Mouse (Mus musculus): Measurements from ENCODE around the gene Stard13. TPM values are rescaled to one million over a fixed set of nuclear protein-coding genes. Genes with fewer than 3 reads are reported as not detected.

The Stard13 gene
- polyA plus RNA-seq, 1 experiment: 7.1 TPM

DNA sequence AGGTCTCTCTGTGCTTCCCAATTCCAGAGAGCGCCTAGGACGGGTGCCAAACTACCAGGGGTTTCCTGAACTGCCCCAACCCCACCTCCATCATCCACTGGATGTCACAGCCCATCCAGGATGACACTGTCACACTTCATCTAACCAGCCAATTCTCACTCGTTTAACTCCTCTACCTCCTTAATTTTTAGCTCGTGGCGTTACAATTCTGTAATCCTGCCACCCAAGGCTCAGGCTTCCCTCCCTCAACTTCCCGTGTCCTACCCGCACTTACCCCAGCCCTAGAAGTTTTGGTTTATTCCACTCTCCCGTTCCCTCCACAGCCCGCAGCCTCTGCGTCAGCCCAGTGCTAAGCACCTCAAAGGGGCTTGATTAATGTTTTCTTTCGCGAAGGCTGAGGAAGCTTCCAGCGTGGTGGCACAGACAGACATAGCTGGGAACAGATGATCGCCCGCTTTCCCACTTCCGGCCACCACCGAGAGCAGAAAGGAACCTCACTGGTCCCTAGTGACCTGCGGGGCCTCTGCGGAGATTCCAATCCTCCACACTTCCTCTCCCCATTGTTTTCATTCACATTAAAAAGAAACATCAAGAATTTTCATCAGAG, 125.2 kb downstream of the Stard13 start:
- Histone ChIP-seq H3K4me3 (ENCODE audit: low read depth, low read length) (no peak overlapping the region), H3K27me3 (ENCODE audit: control insufficient read depth, insufficient read depth, low read length, poor library complexity, severe bottlenecking) (no peaks in the 10 kb centered on the region), H3K27ac (ENCODE audit: insufficient read depth, low read length) (no peak overlapping the region), H3K9ac (ENCODE audit: low read depth, poor library complexity, severe bottlenecking) (no peak overlapping the region), H3K9me3 (replicated peaks; ENCODE audit: control insufficient read depth, insufficient read depth, low read length, poor library complexity, severe bottlenecking) (no peaks in the 10 kb centered on the region), H3K4me1 (ENCODE audit: control insufficient read depth, insufficient read depth, low read length) (no peaks in the 10 kb centered on the region), H3K36me3 (ENCODE audit: control insufficient read depth, insufficient read depth, low read length, poor library complexity, severe bottlenecking) (no peaks in the 10 kb centered on the region)
- no peak for TF ChIP-seq EP300 (IDR thresholded peaks at IDR 0.05; ENCODE audit: insufficient read depth, low read depth, low read length)
- TF ChIP-seq POLR2A (IDR thresholded peaks at IDR 0.05; ENCODE audit: insufficient read depth, low read length): no peak
- TF ChIP-seq CTCF (IDR thresholded peaks at IDR 0.05; ENCODE audit: low read depth, low read length): no peak

DNA sequence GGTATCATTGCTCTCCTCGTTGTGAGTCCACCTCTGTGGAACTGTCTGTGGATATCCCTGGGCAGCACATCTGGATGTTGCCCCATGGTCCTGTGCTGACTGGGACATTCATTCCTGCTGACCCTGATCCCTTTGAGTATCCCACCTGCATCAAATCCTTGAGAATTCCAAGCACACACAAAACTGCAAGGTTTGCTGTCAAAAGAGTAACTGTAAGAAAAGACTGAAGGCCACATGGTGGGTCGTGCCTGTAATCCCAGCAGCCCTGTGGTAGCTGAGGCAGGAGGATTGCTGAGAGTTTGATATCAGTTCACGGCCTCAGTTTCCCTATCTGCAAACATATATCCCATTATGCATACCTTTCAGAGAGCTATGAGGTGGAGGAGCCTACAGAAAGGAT, 126.8 kb downstream of the Stard13 start:
- H3K27ac ChIP-seq (ENCODE audit: insufficient read depth, low read length): no peak overlapping the region
- TF ChIP-seq EP300 (IDR thresholded peaks at IDR 0.05; ENCODE audit: insufficient read depth, low read depth, low read length) (no peak), POLR2A (IDR thresholded peaks at IDR 0.05; ENCODE audit: insufficient read depth, low read length) (no peak), CTCF (IDR thresholded peaks at IDR 0.05; ENCODE audit: low read depth, low read length) (no peak)
- no peak overlapping the region for H3K4me3 ChIP-seq (ENCODE audit: low read depth, low read length)
- no peaks in the 10 kb centered on the region for H3K27me3 ChIP-seq (ENCODE audit: control insufficient read depth, insufficient read depth, low read length, poor library complexity, severe bottlenecking)
- no peaks in the 10 kb centered on the region for H3K4me1 ChIP-seq (ENCODE audit: control insufficient read depth, insufficient read depth, low read length)
- no peak overlapping the region for H3K9ac ChIP-seq (ENCODE audit: low read depth, poor library complexity, severe bottlenecking)
- H3K36me3 ChIP-seq (ENCODE audit: control insufficient read depth, insufficient read depth, low read length, poor library complexity, severe bottlenecking): no peaks in the 10 kb centered on the region
- no peaks in the 10 kb centered on the region for H3K9me3 ChIP-seq (replicated peaks; ENCODE audit: control insufficient read depth, insufficient read depth, low read length, poor library complexity, severe bottlenecking)

DNA sequence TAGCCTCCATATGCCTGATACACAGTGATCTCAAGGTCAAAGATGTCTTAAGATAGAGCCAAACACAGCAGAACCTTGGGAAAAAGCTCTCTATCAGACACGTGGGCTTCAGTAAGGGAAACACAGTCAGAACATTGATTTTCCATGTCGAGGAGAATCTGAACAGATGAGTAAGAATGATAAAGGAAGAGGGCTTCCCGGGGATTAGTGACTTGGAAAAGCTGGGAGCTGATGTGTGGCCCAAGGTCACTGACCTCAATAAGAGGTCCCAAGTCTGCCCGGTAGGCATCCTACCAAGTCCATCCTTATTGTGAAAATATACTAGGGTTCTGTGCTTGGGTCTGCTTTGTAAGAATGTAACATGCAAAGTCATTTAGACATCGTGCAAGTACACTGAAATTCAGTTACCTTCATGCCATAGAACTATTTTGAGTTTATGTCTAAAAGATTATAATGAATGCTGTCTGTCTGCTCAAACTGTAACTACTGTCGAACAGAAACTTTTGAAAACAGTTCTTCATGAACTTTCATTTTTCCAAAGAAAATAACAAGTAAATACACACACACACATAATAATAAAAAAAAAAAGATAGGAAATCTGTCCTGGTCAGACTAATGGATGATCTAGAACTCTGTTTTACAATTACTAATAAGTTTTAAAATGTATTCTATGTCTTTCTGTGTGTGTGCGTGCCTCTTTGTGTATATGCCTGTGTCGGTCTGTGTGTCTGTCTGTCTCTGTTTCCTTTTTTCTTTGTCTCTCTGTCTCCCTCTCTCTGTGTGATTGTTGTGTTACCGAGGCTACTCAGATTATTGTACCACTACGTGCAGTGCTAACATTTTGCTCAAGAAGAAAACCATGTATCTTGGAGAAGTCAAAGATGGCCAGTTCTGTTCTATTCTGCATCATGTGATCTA, 128.3 kb downstream of the Stard13 start:
- no peaks in the 10 kb centered on the region for H3K9me3 ChIP-seq (replicated peaks; ENCODE audit: control insufficient read depth, insufficient read depth, low read length, poor library complexity, severe bottlenecking)
- TF ChIP-seq EP300 (IDR thresholded peaks at IDR 0.05; ENCODE audit: insufficient read depth, low read depth, low read length): no peak
- TF ChIP-seq CTCF (IDR thresholded peaks at IDR 0.05; ENCODE audit: low read depth, low read length): no peak
- TF ChIP-seq POLR2A (IDR thresholded peaks at IDR 0.05; ENCODE audit: insufficient read depth, low read length): no peak

DNA sequence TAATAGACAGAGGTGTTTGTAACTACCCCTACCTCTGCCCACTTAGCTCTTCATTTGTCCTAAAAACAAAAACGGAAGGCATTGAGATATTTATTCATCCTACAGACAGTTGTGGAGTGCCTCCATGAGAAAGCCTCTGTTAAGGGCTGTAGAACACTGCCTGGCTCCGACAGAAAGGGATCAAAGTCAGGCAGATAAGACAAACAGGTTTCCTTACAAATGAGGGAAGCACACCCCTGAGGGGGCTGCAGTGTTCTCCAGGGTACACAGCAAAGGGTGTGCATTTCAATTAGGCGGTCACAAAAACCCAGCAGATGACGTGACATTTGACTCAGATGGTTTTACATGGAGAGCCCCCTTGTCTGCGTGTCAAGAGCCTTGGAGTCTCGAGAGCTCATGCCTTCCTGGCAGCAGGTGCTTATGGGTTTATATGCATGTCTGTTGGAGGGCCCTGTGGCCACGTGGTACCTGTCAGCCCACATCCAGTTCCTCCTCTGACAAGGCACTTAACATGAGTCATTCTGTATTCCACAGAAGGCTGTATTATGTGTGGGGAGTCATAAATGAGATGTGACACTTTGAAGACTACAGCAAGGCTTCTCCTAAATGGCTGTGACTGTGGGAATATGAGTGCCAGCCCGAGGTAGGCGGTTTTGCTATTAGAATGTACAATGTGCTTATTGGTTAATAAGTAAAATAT, 129.1 kb downstream of the Stard13 start:
- Histone ChIP-seq H3K4me3 (ENCODE audit: low read depth, low read length) (no peak overlapping the region), H3K4me1 (ENCODE audit: control insufficient read depth, insufficient read depth, low read length) (no peaks in the 10 kb centered on the region), H3K9me3 (replicated peaks; ENCODE audit: control insufficient read depth, insufficient read depth, low read length, poor library complexity, severe bottlenecking) (no peaks in the 10 kb centered on the region), H3K36me3 (ENCODE audit: control insufficient read depth, insufficient read depth, low read length, poor library complexity, severe bottlenecking) (no peaks in the 10 kb centered on the region), H3K27me3 (ENCODE audit: control insufficient read depth, insufficient read depth, low read length, poor library complexity, severe bottlenecking) (no peaks in the 10 kb centered on the region), H3K27ac (ENCODE audit: insufficient read depth, low read length) (no peak overlapping the region), H3K9ac (ENCODE audit: low read depth, poor library complexity, severe bottlenecking) (no peak overlapping the region)
- no peak for TF ChIP-seq POLR2A (IDR thresholded peaks at IDR 0.05; ENCODE audit: insufficient read depth, low read length)
- no peak for TF ChIP-seq EP300 (IDR thresholded peaks at IDR 0.05; ENCODE audit: insufficient read depth, low read depth, low read length)
- no peak for TF ChIP-seq CTCF (IDR thresholded peaks at IDR 0.05; ENCODE audit: low read depth, low read length)

More for the DNA sequence above, 128.3 kb downstream of the Stard13 start:
- Histone ChIP-seq H3K27ac (ENCODE audit: insufficient read depth, low read length) (no peak overlapping the region), H3K27me3 (ENCODE audit: control insufficient read depth, insufficient read depth, low read length, poor library complexity, severe bottlenecking) (no peaks in the 10 kb centered on the region), H3K36me3 (ENCODE audit: control insufficient read depth, insufficient read depth, low read length, poor library complexity, severe bottlenecking) (no peaks in the 10 kb centered on the region), H3K4me1 (ENCODE audit: control insufficient read depth, insufficient read depth, low read length) (no peaks in the 10 kb centered on the region), H3K4me3 (ENCODE audit: low read depth, low read length) (no peak overlapping the region), H3K9ac (ENCODE audit: low read depth, poor library complexity, severe bottlenecking) (no peak overlapping the region)

DNA sequence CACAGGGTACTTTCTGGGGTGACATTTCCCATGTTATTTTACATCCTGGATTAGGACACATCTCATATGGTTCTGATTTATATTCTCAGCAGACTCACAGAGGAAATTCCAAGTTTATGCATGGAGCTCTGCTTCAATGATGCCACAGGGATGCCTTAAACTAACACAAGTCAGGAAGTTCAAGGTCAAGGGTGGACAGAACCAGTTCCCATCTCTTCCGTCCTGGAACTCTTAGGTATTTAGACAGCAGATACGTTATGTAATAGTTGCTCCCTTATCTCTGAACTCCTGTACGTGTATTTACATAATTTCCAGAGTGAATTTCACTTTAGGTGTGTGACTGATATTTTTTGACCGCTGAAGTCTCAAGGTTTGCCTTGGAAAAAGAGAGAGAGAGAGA, 130.4 kb downstream of the Stard13 start:
- no peak overlapping the region for H3K9ac ChIP-seq (ENCODE audit: low read depth, poor library complexity, severe bottlenecking)
- no peaks in the 10 kb centered on the region for H3K4me1 ChIP-seq (ENCODE audit: control insufficient read depth, insufficient read depth, low read length)
- no peak for TF ChIP-seq CTCF (IDR thresholded peaks at IDR 0.05; ENCODE audit: low read depth, low read length)
- no peak for TF ChIP-seq EP300 (IDR thresholded peaks at IDR 0.05; ENCODE audit: insufficient read depth, low read depth, low read length)
- TF ChIP-seq POLR2A (IDR thresholded peaks at IDR 0.05; ENCODE audit: insufficient read depth, low read length): no peak
- H3K36me3 ChIP-seq (ENCODE audit: control insufficient read depth, insufficient read depth, low read length, poor library complexity, severe bottlenecking): no peaks in the 10 kb centered on the region
- no peaks in the 10 kb centered on the region for H3K27me3 ChIP-seq (ENCODE audit: control insufficient read depth, insufficient read depth, low read length, poor library complexity, severe bottlenecking)
- no peak overlapping the region for H3K27ac ChIP-seq (ENCODE audit: insufficient read depth, low read length)
- no peak overlapping the region for H3K4me3 ChIP-seq (ENCODE audit: low read depth, low read length)
- H3K9me3 ChIP-seq (replicated peaks; ENCODE audit: control insufficient read depth, insufficient read depth, low read length, poor library complexity, severe bottlenecking): no peaks in the 10 kb centered on the region
